Mouse (Mus musculus): ENCODE measurements at regions not wholly inside any gene's neighbourhood (a gene's known extent, or its start where the extent isn't known, plus 50 kb on each side); places are given as distances from the start of the nearest gene placed in this dataset.

- no peak for DNase-seq (ENCODE audit: low spot score in 2 of 2)
These were observed 163.7 kb downstream of the Insig2 start for GRCm38 (mm10) chr1:121168651-121169050.

- DNase-seq (ENCODE audit: low spot score in 2 of 2): no peak
These were observed 155.8 kb downstream of the Insig2 start for GRCm38 (mm10) chr1:121176541-121176940.

GRCm38 (mm10) chr1:121177136-121177907 is 155.1 kb downstream of the Insig2 start:
- no peak for DNase-seq (ENCODE audit: low spot score in 2 of 2)

GRCm38 (mm10) chr1:121177908-121178311 is 154.5 kb downstream of the Insig2 start:
- no peak for DNase-seq (ENCODE audit: low spot score in 2 of 2)

GRCm38 (mm10) chr1:121178611-121179245 is 153.7 kb downstream of the Insig2 start:
- DNase-seq (ENCODE audit: low spot score in 2 of 2): no peak

- peak; percentile 52 to 76 for DNase-seq (ENCODE audit: low spot score in 2 of 2)
These were observed 151.9 kb downstream of the Insig2 start for GRCm38 (mm10) chr1:121180273-121181030.

GRCm38 (mm10) chr1:121188895-121189294 is 143.5 kb downstream of the Insig2 start:
- DNase-seq (ENCODE audit: low spot score in 2 of 2): no peak

GRCm38 (mm10) chr1:121194800-121195199 is 137.6 kb downstream of the Insig2 start:
- DNase-seq (ENCODE audit: low spot score in 2 of 2): no peak

GRCm38 (mm10) chr1:121215843-121216242 is 116.5 kb downstream of the Insig2 start:
- DNase-seq (ENCODE audit: low spot score in 2 of 2): no peak

- no peak for DNase-seq (ENCODE audit: low spot score in 2 of 2)
These were observed 108.1 kb downstream of the Insig2 start for GRCm38 (mm10) chr1:121224250-121224649.

- DNase-seq (ENCODE audit: low spot score in 2 of 2): no peak
These were observed 105.7 kb downstream of the Insig2 start for GRCm38 (mm10) chr1:121226466-121227232.

- no peak for DNase-seq (ENCODE audit: low spot score in 2 of 2)
These were observed 105.2 kb downstream of the Insig2 start for GRCm38 (mm10) chr1:121227233-121227594.

GRCm38 (mm10) chr1:121243576-121243975 is 88.8 kb downstream of the Insig2 start:
- DNase-seq (ENCODE audit: low spot score in 2 of 2): no peak

- DNase-seq (ENCODE audit: low spot score in 2 of 2): no peak
These were observed 84.8 kb downstream of the Insig2 start for GRCm38 (mm10) chr1:121247556-121247955.

- DNase-seq (ENCODE audit: low spot score in 2 of 2): no peak
These were observed 83.3 kb downstream of the Insig2 start for GRCm38 (mm10) chr1:121249081-121249480.

GRCm38 (mm10) chr1:121250686-121251085 is 81.7 kb downstream of the Insig2 start:
- no peak for DNase-seq (ENCODE audit: low spot score in 2 of 2)

- no peak for DNase-seq (ENCODE audit: low spot score in 2 of 2)
These were observed 80.3 kb downstream of the Insig2 start for GRCm38 (mm10) chr1:121252056-121252455.

GRCm38 (mm10) chr1:121254196-121254595 is 78.2 kb downstream of the Insig2 start:
- no peak for DNase-seq (ENCODE audit: low spot score in 2 of 2)
